Mouse (Mus musculus): Measurements from ENCODE around the gene Scn5a. TPM values are rescaled to one million over a fixed set of nuclear protein-coding genes. Genes with fewer than 3 reads are reported as not detected.

Scn5a gene
- total RNA-seq, 1 experiment = 0.76 TPM

GRCm38 (mm10) chr9:119496960-119497359, 81.9 kb downstream of the Scn5a start:
- TF ChIP-seq HCFC1 (IDR thresholded peaks at IDR 0.05; ENCODE audit: borderline replicate concordance, insufficient read depth, low read length) = no peak
- no peak for TF ChIP-seq CHD2 (IDR thresholded peaks at IDR 0.05; ENCODE audit: low read depth, low read length)
- no peak for TF ChIP-seq ZC3H11A (IDR thresholded peaks at IDR 0.05; ENCODE audit: borderline replicate concordance, low read depth, low read length)
- TF ChIP-seq MAFK (IDR thresholded peaks at IDR 0.05; ENCODE audit: insufficient read depth, low read depth, low read length) = no peak
- TF ChIP-seq ZNF384 (IDR thresholded peaks at IDR 0.05; ENCODE audit: low read depth, low read length) = no peak
- no peak overlapping the region for H3K4me3 ChIP-seq (ENCODE audit: insufficient read depth in 1 of 2, low read depth in 1 of 2, low read length in 2 of 2, poor library complexity in 1 of 2, severe bottlenecking in 1 of 2)
- in situ Hi-C loops (cut with MboI; ENCODE audit: low sequenced_read_pairs in 2 of 2, unreplicated experiment in 2 of 2) = no loop called here
- H3K9me3 ChIP-seq (ENCODE audit: control insufficient read depth, insufficient read depth, low read depth, low read length) = no peaks in the 10 kb centered on the region
- no peak for DNase-seq (ENCODE audit: low read depth, low spot score)
- no peak overlapping the region for H3K9ac ChIP-seq (ENCODE audit: insufficient read depth, low read depth, low read length, poor library complexity, severe bottlenecking)
- H3K4me1 ChIP-seq (ENCODE audit: control insufficient read depth in 2 of 2, insufficient read depth in 2 of 2, low read length in 2 of 2, poor library complexity in 1 of 2) = no peaks in the 10 kb centered on the region; a peak in 1 of 4 replicates
- H3K36me3 ChIP-seq (ENCODE audit: control insufficient read depth, insufficient read depth, low read length, poor library complexity, severe bottlenecking) = no peaks in the 10 kb centered on the region
- H3K27ac ChIP-seq (ENCODE audit: insufficient read depth, low read depth, low read length, poor library complexity, severe bottlenecking) = no peak overlapping the region

GRCm38 (mm10) chr9:119496354-119496753, 82.5 kb downstream of the Scn5a start:
- DNase-seq (ENCODE audit: low read depth, low spot score) = no peak
- no peak overlapping the region for H3K27ac ChIP-seq (ENCODE audit: insufficient read depth, low read depth, low read length, poor library complexity, severe bottlenecking)
- H3K36me3 ChIP-seq (ENCODE audit: control insufficient read depth, insufficient read depth, low read length, poor library complexity, severe bottlenecking) = no peaks in the 10 kb centered on the region
- no peak overlapping the region for H3K9ac ChIP-seq (ENCODE audit: insufficient read depth, low read depth, low read length, poor library complexity, severe bottlenecking)
- no peaks in the 10 kb centered on the region; a peak in 1 of 4 replicates for H3K4me1 ChIP-seq (ENCODE audit: control insufficient read depth in 2 of 2, insufficient read depth in 2 of 2, low read length in 2 of 2, poor library complexity in 1 of 2)
- H3K9me3 ChIP-seq (ENCODE audit: control insufficient read depth, insufficient read depth, low read depth, low read length) = no peaks in the 10 kb centered on the region
- TF ChIP-seq CHD2 (IDR thresholded peaks at IDR 0.05; ENCODE audit: low read depth, low read length) (no peak), MAFK (IDR thresholded peaks at IDR 0.05; ENCODE audit: insufficient read depth, low read depth, low read length) (no peak), HCFC1 (IDR thresholded peaks at IDR 0.05; ENCODE audit: borderline replicate concordance, insufficient read depth, low read length) (no peak), ZC3H11A (IDR thresholded peaks at IDR 0.05; ENCODE audit: borderline replicate concordance, low read depth, low read length) (no peak), ZNF384 (IDR thresholded peaks at IDR 0.05; ENCODE audit: low read depth, low read length) (no peak)
- in situ Hi-C loops (cut with MboI; ENCODE audit: low sequenced_read_pairs in 2 of 2, unreplicated experiment in 2 of 2) = no loop called here
- no peak overlapping the region for H3K4me3 ChIP-seq (ENCODE audit: insufficient read depth in 1 of 2, low read depth in 1 of 2, low read length in 2 of 2, poor library complexity in 1 of 2, severe bottlenecking in 1 of 2)

GRCm38 (mm10) chr9:119484868-119485267, 93.9 kb downstream of the Scn5a start:
- no peak for DNase-seq (ENCODE audit: low read depth, low spot score)
- TF ChIP-seq MAFK (IDR thresholded peaks at IDR 0.05; ENCODE audit: insufficient read depth, low read depth, low read length) = no peak
- TF ChIP-seq HCFC1 (IDR thresholded peaks at IDR 0.05; ENCODE audit: borderline replicate concordance, insufficient read depth, low read length) = no peak
- no peak for TF ChIP-seq ZC3H11A (IDR thresholded peaks at IDR 0.05; ENCODE audit: borderline replicate concordance, low read depth, low read length)
- TF ChIP-seq CHD2 (IDR thresholded peaks at IDR 0.05; ENCODE audit: low read depth, low read length) = no peak
- no peak for TF ChIP-seq ZNF384 (IDR thresholded peaks at IDR 0.05; ENCODE audit: low read depth, low read length)
- H3K4me1 ChIP-seq (ENCODE audit: control insufficient read depth in 2 of 2, insufficient read depth in 2 of 2, low read length in 2 of 2, poor library complexity in 1 of 2) = peaks cover 0 to 9% of the 10 kb centered on the region in 2 experiments; a peak in 1 of 4 replicates
- H3K4me3 ChIP-seq (ENCODE audit: insufficient read depth in 1 of 2, low read depth in 1 of 2, low read length in 2 of 2, poor library complexity in 1 of 2, severe bottlenecking in 1 of 2) = no peak overlapping the region
- no peaks in the 10 kb centered on the region for H3K9me3 ChIP-seq (ENCODE audit: control insufficient read depth, insufficient read depth, low read depth, low read length)
- no peaks in the 10 kb centered on the region for H3K36me3 ChIP-seq (ENCODE audit: control insufficient read depth, insufficient read depth, low read length, poor library complexity, severe bottlenecking)
- in situ Hi-C loops (cut with MboI; ENCODE audit: low sequenced_read_pairs in 2 of 2, unreplicated experiment in 2 of 2) = no loop called here
- H3K9ac ChIP-seq (ENCODE audit: insufficient read depth, low read depth, low read length, poor library complexity, severe bottlenecking) = no peak overlapping the region
- no peak overlapping the region for H3K27ac ChIP-seq (ENCODE audit: insufficient read depth, low read depth, low read length, poor library complexity, severe bottlenecking)

GRCm38 (mm10) chr9:119484420-119484819, 94.4 kb downstream of the Scn5a start:
- H3K4me3 ChIP-seq (ENCODE audit: insufficient read depth in 1 of 2, low read depth in 1 of 2, low read length in 2 of 2, poor library complexity in 1 of 2, severe bottlenecking in 1 of 2) = no peak overlapping the region
- TF ChIP-seq MAFK (IDR thresholded peaks at IDR 0.05; ENCODE audit: insufficient read depth, low read depth, low read length) (no peak), CHD2 (IDR thresholded peaks at IDR 0.05; ENCODE audit: low read depth, low read length) (no peak), HCFC1 (IDR thresholded peaks at IDR 0.05; ENCODE audit: borderline replicate concordance, insufficient read depth, low read length) (no peak), ZC3H11A (IDR thresholded peaks at IDR 0.05; ENCODE audit: borderline replicate concordance, low read depth, low read length) (no peak), ZNF384 (IDR thresholded peaks at IDR 0.05; ENCODE audit: low read depth, low read length) (no peak)
- H3K27ac ChIP-seq (ENCODE audit: insufficient read depth, low read depth, low read length, poor library complexity, severe bottlenecking) = no peak overlapping the region
- H3K36me3 ChIP-seq (ENCODE audit: control insufficient read depth, insufficient read depth, low read length, poor library complexity, severe bottlenecking) = no peaks in the 10 kb centered on the region
- no peak overlapping the region for H3K9ac ChIP-seq (ENCODE audit: insufficient read depth, low read depth, low read length, poor library complexity, severe bottlenecking)
- peaks cover 0 to 9% of the 10 kb centered on the region in 2 experiments; a peak in 1 of 4 replicates for H3K4me1 ChIP-seq (ENCODE audit: control insufficient read depth in 2 of 2, insufficient read depth in 2 of 2, low read length in 2 of 2, poor library complexity in 1 of 2)
- in situ Hi-C loops (cut with MboI; ENCODE audit: low sequenced_read_pairs in 2 of 2, unreplicated experiment in 2 of 2) = no loop called here
- no peak for DNase-seq (ENCODE audit: low read depth, low spot score)
- H3K9me3 ChIP-seq (ENCODE audit: control insufficient read depth, insufficient read depth, low read depth, low read length) = no peaks in the 10 kb centered on the region
